Mouse (Mus musculus) erythroblast, embryonic 14.5 days (primary cell): ENCODE measurements around the gene Scaf4.

Experiments
- GATA1 ChIP-seq: IDR thresholded peaks from 2 replicates; pipeline ENCODE4 v1.6.1; 2012; ENCODE audit warnings: low read length, inconsistent platforms, mixed read lengths
- TAL1 ChIP-seq: IDR thresholded peaks from 3 replicates; pipeline ENCODE4 v1.6.1; 2012; ENCODE audit warnings: low read length, inconsistent platforms, mixed read lengths

- no peak for TF ChIP-seq GATA1
- no peak for TF ChIP-seq TAL1
These were observed 45.1 kb downstream of the Scaf4 start for GRCm38 (mm10) chr16:90239128-90239746.
